Mouse (Mus musculus) liver, embryonic 14.5 days (tissue): ENCODE results near the gene Spag9. TPM values are rescaled to one million over a fixed set of nuclear protein-coding genes. Genes with fewer than 3 reads are reported as not detected.

ENCODE experiments used
- ATAC-seq: fragments of 200-750 bp; cut with Nextera tagmentation; 2 replicates; pipeline ENCODE4 v1.8.0; 2017; ENCODE audit warnings: moderate number of reproducible peaks, mild to moderate bottlenecking, moderate library complexity; ENCODE audit not compliant: insufficient read depth
- DNase-seq, 3 experiments: peaks; one replicate each; pipeline ENCODE4 v3.0.0-alpha.2; 2012 to 2013; ENCODE audit warnings: low read depth in 3 of 3, low spot score in 3 of 3
- H3K27ac ChIP-seq: fragments of 300-500 bp; sonication (generic); 2 replicates; pipeline ENCODE4 v1.5.1; 2014; ENCODE audit warnings: moderate library complexity, mild to moderate bottlenecking, control low read depth, inconsistent platforms
- H3K27me3 ChIP-seq: fragments of 300-500 bp; sonication (generic); 2 replicates; pipeline ENCODE4 v1.6.1; 2014; ENCODE audit warnings: mild to moderate bottlenecking, low read length, moderate library complexity; ENCODE audit not compliant: control insufficient read depth, insufficient read depth
- H3K36me3 ChIP-seq: fragments of 300-500 bp; sonication (generic); replicated peaks from 2 replicates; pipeline ENCODE4 v1.6.1; 2014; ENCODE audit warnings: low read depth; ENCODE audit not compliant: control insufficient read depth, insufficient read depth
- H3K4me1 ChIP-seq, 2 experiments: fragments of 200-500 bp in 1 of 2; fragments of 300-500 bp in 1 of 2; sonication (generic) in 1 of 2; replicated peaks; 2 replicates each; pipeline ENCODE4 v1.6.1; 2012 to 2014; ENCODE audit warnings: antibody characterized with exemption in 1 of 2, inconsistent platforms in 1 of 2, low read length in 1 of 2; ENCODE audit not compliant: control insufficient read depth in 2 of 2, insufficient read depth in 2 of 2
- H3K4me2 ChIP-seq: fragments of 300-500 bp; sonication (generic); 2 replicates; pipeline ENCODE4 v1.6.1; 2014; ENCODE audit warnings: low read depth, mild to moderate bottlenecking, control low read depth, moderate library complexity
- H3K4me3 ChIP-seq, 2 experiments: fragments of 200-500 bp in 1 of 2; fragments of 300-500 bp in 1 of 2; sonication (generic) in 1 of 2; 2 replicates each; pipeline ENCODE4 v1.5.1; 2012 to 2014; ENCODE audit warnings: low read depth in 2 of 2, low read length in 2 of 2, mild to moderate bottlenecking in 2 of 2, control low read depth in 1 of 2, inconsistent platforms in 1 of 2, moderate library complexity in 1 of 2; ENCODE audit not compliant: insufficient read depth in 1 of 2
- H3K9ac ChIP-seq: fragments of 300-500 bp; sonication (generic); replicated peaks from 2 replicates; pipeline ENCODE4 v1.6.1; 2014; ENCODE audit warnings: mild to moderate bottlenecking, control low read depth, moderate library complexity
- H3K9me3 ChIP-seq: fragments of 300-500 bp; sonication (generic); 2 replicates; pipeline ENCODE4 v1.6.1; 2016; ENCODE audit warnings: low read length, mixed read lengths; ENCODE audit not compliant: control insufficient read depth
- CTCF ChIP-seq: IDR thresholded peaks from 2 replicates; pipeline ENCODE4 v1.5.1; 2016; ENCODE audit warnings: antibody characterized with exemption, low read depth, control low read depth
- EP300 ChIP-seq: IDR thresholded peaks from 2 replicates; pipeline ENCODE4 v1.6.1; 2016; ENCODE audit warnings: antibody characterized with exemption, low read depth
- WGBS: fragments of 180-500 bp; shearing (Covaris S2); extraction: QIAGEN DNeasy Blood & Tissue Kit; methylation state at CpG from one replicate; pipeline ENCODE4 v1.1.7; 2014; ENCODE audit not compliant: insufficient replicate concordance; 5-methylcytosine and 5-hydroxymethylcytosine counted together
- polyA plus RNA-seq, 2 experiments: library from polyadenylated mRNA; depleted of rRNA in 1 of 2; stranded (reverse) in 1 of 2; unstranded in 1 of 2; fragments of >200 nt; fragmentation: Nextera tagmentation in 1 of 2; extraction: Ambion mirVana in 1 of 2; gene quantifications; 2 replicates each; pipeline versions ENCODE4 v1.2.1 to v1.2.3; 2012 to 2014

Gene Spag9
- polyA plus RNA-seq, 2 experiments: 6.9 to 10.8 TPM

- under 1% methylated on average over 67 of the region's 67 CpGs for WGBS
- DNase-seq (peak; percentile 69 to 74 (median 71)), ATAC-seq (peak; percentile 90)
- Histone ChIP-seq H3K4me2 (peak overlapping the region; percentile 86), H3K4me3 (peak overlapping the region; percentile 61 to 66), H3K4me1 (peaks cover 0 to 8% of the 10 kb centered on the region in 2 experiments; a peak in 2 of 4 replicates), H3K36me3 (peaks cover 11% of the 10 kb centered on the region), H3K9me3 (no peaks in the 10 kb centered on the region), H3K9ac (peak overlapping the region; percentile 58), H3K27ac (no peak overlapping the region), H3K27me3 (no peaks in the 10 kb centered on the region)
- TF ChIP-seq CTCF: peak; percentile 51
- TF ChIP-seq EP300: no peak
Observed at GRCm38 (mm10) chr11:93955256-93956150, 40.4 kb upstream of the Spag9 start.

- ATAC-seq: peak; percentile 3; the same call in 1 of the 2 replicates
Observed at GRCm38 (mm10) chr11:93956159-93956558, 39.7 kb upstream of the Spag9 start, which contains the start of gene Nme2. Nme2 (minus strand) TSS chr11:93956259.

GRCm38 (mm10) chr11:93957031-93957555 lies 38.8 kb upstream of the Spag9 start:
- no peak overlapping the region for H3K4me2 ChIP-seq
- TF ChIP-seq EP300 (no peak), CTCF (no peak)
- H3K9me3 ChIP-seq: no peaks in the 10 kb centered on the region
- no peak overlapping the region for H3K9ac ChIP-seq
- no peak overlapping the region for H3K27ac ChIP-seq
- no peak overlapping the region for H3K4me3 ChIP-seq
- no peaks in the 10 kb centered on the region for H3K27me3 ChIP-seq
- no peak for ATAC-seq
- peaks cover 8% of the 10 kb centered on the region for H3K36me3 ChIP-seq
- 73% methylated on average over 2 of the region's 2 CpGs for WGBS
- H3K4me1 ChIP-seq: peaks cover 0 to 8% of the 10 kb centered on the region in 2 experiments; a peak in 2 of 4 replicates
- no peak for DNase-seq

More at GRCm38 (mm10) chr11:93956159-93956558, 39.7 kb upstream of the Spag9 start, which contains the start of gene Nme2:
- Histone ChIP-seq H3K4me2 (peak within 1 kb of the TSS; percentile 86), H3K27me3 (no peaks in the 10 kb centered on the region), H3K9ac (peak within 1 kb of the TSS; percentile 58), H3K9me3 (no peaks in the 10 kb centered on the region), H3K36me3 (peaks cover 8% of the 10 kb centered on the region), H3K4me1 (peaks cover 0 to 8% of the 10 kb centered on the region in 2 experiments; a peak in 2 of 4 replicates), H3K4me3 (peak within 1 kb of the TSS; percentile 61 to 66), H3K27ac (no peak within 1 kb of the TSS)
- WGBS: under 1% methylated on average over 6 of the region's 6 CpGs
- TF ChIP-seq EP300 (no peak), CTCF (no peak)
- DNase-seq: no peak

- Histone ChIP-seq H3K36me3 (peaks cover 9% of the 10 kb centered on the region), H3K27ac (no peak overlapping the region), H3K9ac (no peak overlapping the region), H3K4me3 (no peak overlapping the region), H3K4me2 (no peak overlapping the region), H3K4me1 (peaks cover 0 to 8% of the 10 kb centered on the region in 2 experiments; a peak in 2 of 4 replicates), H3K27me3 (no peaks in the 10 kb centered on the region), H3K9me3 (no peaks in the 10 kb centered on the region)
- TF ChIP-seq CTCF (no peak), EP300 (no peak)
- ATAC-seq: no peak
- 75% methylated on average over 4 of the region's 4 CpGs for WGBS
- no peak for DNase-seq
Observed at GRCm38 (mm10) chr11:93957746-93958145, 38.1 kb upstream of the Spag9 start.

GRCm38 (mm10) chr11:93961482-93961881 lies 34.4 kb upstream of the Spag9 start:
- ATAC-seq (no peak), DNase-seq (no peak)
- no peak overlapping the region for H3K9ac ChIP-seq
- H3K4me3 ChIP-seq: no peak overlapping the region
- H3K4me2 ChIP-seq: no peak overlapping the region
- no peaks in the 10 kb centered on the region for H3K27me3 ChIP-seq
- H3K9me3 ChIP-seq: no peaks in the 10 kb centered on the region
- 85% methylated on average over 6 of the region's 6 CpGs for WGBS
- peaks cover 0 to 3% of the 10 kb centered on the region in 2 experiments; a peak in 1 of 4 replicates for H3K4me1 ChIP-seq
- H3K27ac ChIP-seq: no peak overlapping the region
- TF ChIP-seq EP300 (no peak), CTCF (no peak)
- peaks cover 35% of the 10 kb centered on the region for H3K36me3 ChIP-seq
